Mouse (Mus musculus) thymus, postnatal 0 days (tissue): Measurements from ENCODE around the gene Ctdnep1. TPM values are rescaled to one million over a fixed set of nuclear protein-coding genes. Genes with fewer than 3 reads are reported as not detected.

Experiments used
- DNase-seq: peaks from one replicate; pipeline ENCODE4 v3.0.0-alpha.2; 2015; ENCODE audit warnings: low spot score
- polyA plus RNA-seq: library from polyadenylated mRNA; unstranded; fragments of >200 nt; fragmentation: Nextera tagmentation; extraction: Ambion mirVana; gene quantifications from 2 replicates; pipeline ENCODE4 v1.2.1, GENCODE M21; 2015

Gene Ctdnep1
- polyA plus RNA-seq = 24.1 and 25.6 TPM in 2 replicates

GRCm38 (mm10) chr11:69981141-69981762 is at the start of gene Ctdnep1:
Ctdnep1 (plus strand) TSS chr11:69981156.
- DNase-seq = no peak

DNA sequence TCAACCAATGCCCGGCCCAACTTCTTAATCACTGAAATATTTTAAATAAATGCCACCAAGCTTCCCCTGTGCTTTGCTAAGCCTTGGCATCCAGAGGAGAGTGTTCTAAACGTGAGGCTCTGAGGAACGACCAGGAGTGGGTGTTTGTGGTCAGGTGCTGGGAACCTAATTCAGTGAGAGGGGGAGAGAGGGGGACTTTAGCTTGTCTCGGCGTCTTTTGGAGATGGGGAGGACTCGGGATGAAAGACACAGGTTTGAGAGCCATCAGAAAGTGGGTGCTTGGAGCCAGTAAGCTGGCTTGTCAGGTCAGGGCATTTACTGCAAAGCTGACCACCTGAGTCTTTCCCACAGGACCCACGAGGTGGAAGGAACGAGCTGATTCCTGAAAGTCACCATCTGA is 49.2 kb upstream of the Ctdnep1 start:
- no peak for DNase-seq

GRCm38 (mm10) chr11:69932254-69932653 is 48.7 kb upstream of the Ctdnep1 start:
- no peak for DNase-seq

DNA sequence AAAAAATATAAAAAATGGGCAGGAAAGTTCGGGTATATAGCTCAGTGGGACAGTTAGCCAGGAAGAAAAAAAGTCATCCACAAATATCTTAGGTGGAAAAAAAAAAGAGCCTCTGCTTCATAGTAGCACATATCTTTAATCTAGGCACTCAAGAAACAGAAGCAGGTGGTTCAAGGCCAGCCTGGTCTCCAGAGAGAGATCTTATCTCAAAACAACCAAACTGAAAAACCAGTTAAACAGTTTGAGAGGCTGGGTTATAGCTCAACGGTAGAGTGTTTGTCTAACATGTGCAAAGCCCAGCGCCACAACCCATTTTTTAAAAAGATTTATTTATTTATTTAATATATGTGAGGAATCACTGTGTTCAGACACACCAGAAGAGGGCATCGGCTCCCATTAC is 47.9 kb upstream of the Ctdnep1 start:
- DNase-seq = no peak

GRCm38 (mm10) chr11:69934169-69934568 is 46.8 kb upstream of the Ctdnep1 start:
- DNase-seq = peak; percentile 89

- no peak for DNase-seq
These were observed 46.3 kb upstream of the Ctdnep1 start for GRCm38 (mm10) chr11:69934681-69935080.

GRCm38 (mm10) chr11:69935137-69935879 is 45.6 kb upstream of the Ctdnep1 start, which contains the start of gene Ybx2:
Ybx2 (plus strand) TSS chr11:69935796.
- DNase-seq = peak; percentile 91

DNA sequence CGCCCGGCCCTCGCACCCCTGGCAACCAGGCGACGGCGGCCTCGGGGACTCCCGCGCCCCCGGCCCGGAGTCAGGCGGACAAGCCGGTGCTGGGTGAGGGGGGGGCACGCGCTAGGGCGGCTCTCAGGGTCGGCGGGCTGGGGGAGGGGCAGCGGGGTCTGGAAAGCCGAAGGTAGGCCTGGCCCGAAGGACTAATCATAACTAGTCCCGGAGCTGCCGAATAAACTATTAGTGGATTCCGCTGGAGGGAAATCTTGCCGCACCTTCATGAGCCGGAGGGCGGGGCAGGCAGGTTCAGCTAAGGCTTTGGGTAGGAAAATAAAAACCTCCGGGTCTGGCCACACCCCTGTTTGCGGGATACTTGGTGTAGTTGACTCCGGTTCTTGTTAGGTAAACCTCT is 44.8 kb upstream of the Ctdnep1 start:
- DNase-seq = no peak

GRCm38 (mm10) chr11:69936714-69937347 is 44.1 kb upstream of the Ctdnep1 start:
- no peak for DNase-seq

GRCm38 (mm10) chr11:69937385-69937784 is 43.6 kb upstream of the Ctdnep1 start:
- DNase-seq = no peak

DNA sequence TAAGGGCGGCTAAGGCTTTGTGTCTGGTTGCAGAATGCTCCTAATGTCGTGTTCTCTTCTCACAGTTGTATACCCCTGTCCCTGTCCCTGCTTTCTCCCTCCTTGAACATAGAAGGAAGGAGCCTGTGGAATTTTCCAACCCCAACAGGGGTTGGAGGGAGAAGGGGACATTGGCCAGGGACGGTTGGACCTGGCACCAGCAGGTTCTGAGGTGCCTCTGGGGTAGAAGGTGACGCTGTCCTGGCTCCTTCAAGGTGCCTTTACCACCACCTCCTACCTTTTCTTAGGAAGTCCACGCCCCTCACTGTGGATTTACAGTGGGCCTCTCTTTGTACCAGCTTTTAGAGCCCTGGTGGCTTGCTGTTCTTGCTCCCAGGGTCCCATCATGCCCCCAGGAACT is 43.1 kb upstream of the Ctdnep1 start:
- no peak for DNase-seq

DNA sequence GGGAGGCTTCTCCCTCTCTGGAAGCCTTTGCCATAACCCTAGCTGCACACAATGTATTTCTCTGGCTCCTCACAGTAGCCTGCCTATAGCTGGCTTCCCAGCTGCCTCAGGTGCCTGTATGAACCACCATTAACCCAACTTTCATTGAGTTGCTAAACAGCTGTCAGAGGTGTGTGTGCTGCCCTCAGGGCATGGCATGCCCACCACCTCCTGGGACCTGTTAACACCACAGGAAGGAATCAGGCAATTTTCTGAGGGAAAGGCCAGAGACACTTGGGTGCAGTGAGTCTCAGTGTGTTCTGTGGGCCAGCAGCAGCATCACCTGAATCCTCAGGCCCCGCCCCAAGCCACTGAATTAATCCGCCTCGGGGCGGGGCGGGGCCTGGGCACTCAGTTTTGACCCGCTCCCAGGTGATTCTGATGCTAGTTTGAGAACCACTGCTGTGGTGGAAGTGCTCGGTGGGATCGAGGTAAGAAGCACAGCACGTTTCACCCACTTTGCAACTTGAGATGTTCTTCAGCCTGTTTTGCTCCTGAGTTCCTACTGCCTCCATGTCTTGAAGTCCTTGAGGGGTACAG is 42.5 kb upstream of the Ctdnep1 start:
- DNase-seq = no peak

GRCm38 (mm10) chr11:69939181-69939580 is 41.8 kb upstream of the Ctdnep1 start:
- no peak for DNase-seq

GRCm38 (mm10) chr11:69939731-69940130 is 41.2 kb upstream of the Ctdnep1 start:
- no peak for DNase-seq

GRCm38 (mm10) chr11:69940962-69941361 is 40.0 kb upstream of the Ctdnep1 start:
- DNase-seq = no peak

DNA sequence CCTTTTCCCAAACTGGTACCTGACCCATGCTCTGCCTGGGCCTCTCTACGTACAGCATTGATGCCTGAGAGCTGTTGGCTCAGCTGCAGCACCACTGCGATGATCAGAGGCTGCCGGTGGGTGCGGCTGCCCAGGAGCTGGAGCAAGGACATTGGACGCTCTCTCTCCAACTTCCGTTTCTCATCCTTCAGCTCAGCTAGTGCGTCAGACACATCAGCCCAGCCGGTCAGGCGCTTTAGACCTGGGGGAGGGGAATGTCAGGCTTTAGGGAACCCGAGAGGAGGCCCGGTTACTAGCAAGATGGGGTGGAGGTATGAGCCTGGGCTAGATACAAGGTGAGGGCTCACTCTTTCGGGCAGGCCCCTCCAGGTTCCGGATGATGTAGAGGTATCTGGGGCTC is 35.7 kb upstream of the Ctdnep1 start:
- no peak for DNase-seq

DNA sequence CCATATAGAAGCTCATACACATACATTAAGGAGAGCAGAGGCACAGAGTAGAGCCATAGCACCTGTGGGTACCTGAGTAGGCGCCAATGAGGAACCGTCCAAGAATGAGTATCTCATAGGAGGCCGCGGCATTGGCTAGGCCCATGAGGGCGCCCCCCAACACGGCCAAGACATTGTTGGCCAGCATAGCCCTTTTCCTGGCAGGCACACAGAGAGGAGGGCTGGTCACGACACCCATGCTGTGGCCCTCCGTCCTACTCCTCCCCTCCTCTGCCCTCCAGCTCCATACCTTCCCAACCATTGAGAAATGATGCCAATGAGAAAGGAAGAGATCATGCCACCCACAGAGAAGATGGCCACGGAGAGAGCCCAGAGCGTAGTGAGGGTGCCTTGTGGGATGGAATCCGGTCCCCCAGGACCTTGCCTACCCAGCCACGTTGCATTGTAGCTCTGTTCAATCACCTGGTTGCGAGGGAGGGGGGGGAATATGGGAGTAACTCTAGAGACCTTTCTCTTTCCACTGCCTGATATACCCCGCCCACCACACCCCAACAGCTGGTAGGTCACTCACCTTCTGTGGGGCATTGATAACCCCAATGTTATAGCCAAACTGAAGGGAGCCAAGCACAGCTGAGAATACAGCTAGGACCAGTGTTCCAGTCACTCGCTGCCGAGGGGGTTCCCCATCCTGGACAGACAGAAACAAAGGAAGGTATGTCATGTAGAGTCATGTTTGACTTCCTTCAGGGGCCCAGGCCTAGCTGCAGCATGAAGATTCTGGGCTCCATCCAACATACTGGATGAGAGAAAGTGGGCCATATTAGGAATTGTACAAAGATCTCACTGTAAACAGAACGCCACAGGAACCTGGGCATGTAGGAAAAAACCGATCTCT is 34.7 kb upstream of the Ctdnep1 start:
- DNase-seq = no peak

- DNase-seq = no peak
These were observed 33.5 kb upstream of the Ctdnep1 start for GRCm38 (mm10) chr11:69947337-69948065.

GRCm38 (mm10) chr11:69948066-69948762 is 32.7 kb upstream of the Ctdnep1 start, which contains the start of gene Slc2a4:
Slc2a4 (minus strand) TSS chr11:69948188.
- peak; percentile 95 for DNase-seq

DNA sequence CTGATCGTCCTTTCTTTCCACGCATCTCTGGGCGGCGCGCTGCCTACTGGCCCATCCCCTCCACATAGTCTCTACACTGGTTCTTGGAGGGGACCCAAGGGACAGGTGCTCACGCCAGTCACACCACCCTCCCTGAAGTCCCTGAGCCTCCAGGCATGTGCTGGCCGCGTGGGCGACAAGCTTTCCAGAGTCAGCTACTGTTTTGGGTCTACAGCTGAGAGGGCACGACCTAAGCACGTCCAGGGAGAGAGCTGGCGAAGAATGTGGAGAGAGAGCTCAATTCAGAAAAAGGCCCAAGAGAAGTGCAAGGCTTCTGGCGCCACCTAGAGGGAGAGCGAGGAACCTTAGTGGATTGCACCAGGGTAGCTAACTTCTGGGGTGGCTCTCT is 32.2 kb upstream of the Ctdnep1 start:
- peak; percentile 85 for DNase-seq
